Mouse (Mus musculus) limb, embryonic 11.5 days (tissue): ENCODE data around the gene Pacsin1. TPM values are rescaled to one million over a fixed set of nuclear protein-coding genes. Genes with fewer than 3 reads are reported as not detected.

ENCODE experiments used
- ATAC-seq: fragments of 200-750 bp; cut with Nextera tagmentation; 2 replicates; pipeline ENCODE4 v1.8.0; 2017; ENCODE audit warnings: low read depth; ENCODE audit not compliant: insufficient number of reproducible peaks, low FRiP score, low TSS enrichment
- DNase-seq: peaks from one replicate; pipeline ENCODE4 v3.0.0-alpha.2; 2015; ENCODE audit warnings: low spot score
- H3K27ac ChIP-seq: fragments of 300-500 bp; sonication (generic); replicated peaks from 2 replicates; pipeline ENCODE4 v1.5.1; 2014; ENCODE audit warnings: low read depth, mild to moderate bottlenecking, low read length
- H3K27me3 ChIP-seq: fragments of 300-500 bp; sonication (generic); 2 replicates; pipeline ENCODE4 v1.6.1; 2014; ENCODE audit warnings: mild to moderate bottlenecking, low read length, mixed read lengths; ENCODE audit not compliant: control insufficient read depth, insufficient read depth
- H3K36me3 ChIP-seq: fragments of 300-500 bp; sonication (generic); 2 replicates; pipeline ENCODE4 v1.6.1; 2014; ENCODE audit warnings: mild to moderate bottlenecking, low read length, moderate library complexity, mixed read lengths; ENCODE audit not compliant: control insufficient read depth, insufficient read depth
- H3K4me1 ChIP-seq: fragments of 300-500 bp; sonication (generic); 2 replicates; pipeline ENCODE4 v1.6.1; 2014; ENCODE audit warnings: low read length, mixed read lengths; ENCODE audit not compliant: control insufficient read depth, insufficient read depth
- H3K4me2 ChIP-seq: fragments of 300-500 bp; sonication (generic); 2 replicates; pipeline ENCODE4 v1.6.1; 2014; ENCODE audit warnings: low read depth, mild to moderate bottlenecking, moderate library complexity; ENCODE audit not compliant: severe bottlenecking
- H3K4me3 ChIP-seq: fragments of 300-500 bp; sonication (generic); 2 replicates; pipeline ENCODE4 v1.5.1; 2014; ENCODE audit warnings: low read depth, low read length
- H3K9ac ChIP-seq: fragments of 300-500 bp; sonication (generic); 2 replicates; pipeline ENCODE4 v1.6.1; 2014; ENCODE audit warnings: mild to moderate bottlenecking, low read length
- H3K9me3 ChIP-seq: fragments of 300-500 bp; sonication (generic); 2 replicates; pipeline ENCODE4 v1.6.1; 2016; ENCODE audit warnings: low read length; ENCODE audit not compliant: control insufficient read depth
- WGBS: fragments of 180-500 bp; shearing (Covaris S2); extraction: QIAGEN DNeasy Blood & Tissue Kit; methylation state at CpG from one replicate; pipeline ENCODE4 v1.1.7; 2014; 5-methylcytosine and 5-hydroxymethylcytosine counted together
- polyA plus RNA-seq: library from polyadenylated mRNA; unstranded; fragments of >200 nt; fragmentation: Nextera tagmentation; extraction: Ambion mirVana; gene quantifications from 2 replicates; pipeline ENCODE4 v1.2.1, GENCODE M21; 2014

The Pacsin1 gene
- polyA plus RNA-seq, 1 experiment from 2014 or later, result 5.6 TPM

- no peak for ATAC-seq
Observed at GRCm38 (mm10) chr17:27750451-27750942, 95.2 kb downstream of the Pacsin1 start.

GRCm38 (mm10) chr17:27751314-27752202 lies 96.2 kb downstream of the Pacsin1 start:
- H3K36me3 ChIP-seq, result peaks cover 4% of the 10 kb centered on the region; the same call in 1 of the 2 replicates
- no peaks in the 10 kb centered on the region for H3K27me3 ChIP-seq
- H3K4me3 ChIP-seq, result no peak overlapping the region
- no peaks in the 10 kb centered on the region for H3K9me3 ChIP-seq
- ATAC-seq, result no peak
- H3K27ac ChIP-seq, result no peak overlapping the region
- H3K4me1 ChIP-seq, result no peaks in the 10 kb centered on the region
- no peak for DNase-seq
- H3K4me2 ChIP-seq, result no peak overlapping the region
- H3K9ac ChIP-seq, result no peak overlapping the region
- 91% methylated on average over 8 of the region's 8 CpGs for WGBS

More at GRCm38 (mm10) chr17:27750451-27750942, 95.2 kb downstream of the Pacsin1 start:
- H3K9me3 ChIP-seq, result no peaks in the 10 kb centered on the region
- no peak overlapping the region for H3K4me2 ChIP-seq
- 92% methylated on average over 6 of the region's 6 CpGs for WGBS
- no peak for DNase-seq
- H3K4me1 ChIP-seq, result no peaks in the 10 kb centered on the region
- peaks cover 4% of the 10 kb centered on the region; the same call in 1 of the 2 replicates for H3K36me3 ChIP-seq
- no peak overlapping the region for H3K27ac ChIP-seq
- no peaks in the 10 kb centered on the region for H3K27me3 ChIP-seq
- no peak overlapping the region for H3K9ac ChIP-seq
- no peak overlapping the region for H3K4me3 ChIP-seq

GRCm38 (mm10) chr17:27760169-27760568 lies 104.9 kb downstream of the Pacsin1 start:
- Histone ChIP-seq H3K4me2 (no peak overlapping the region), H3K36me3 (peaks cover 8% of the 10 kb centered on the region), H3K27ac (no peak overlapping the region), H3K4me3 (no peak overlapping the region), H3K9me3 (0 out of 2 replicates have a peak, but pooled peaks cover 3% of the 10 kb centered on the region), H3K27me3 (no peaks in the 10 kb centered on the region), H3K9ac (no peak overlapping the region), H3K4me1 (no peaks in the 10 kb centered on the region)
- ATAC-seq (no peak), DNase-seq (no peak)
- WGBS, result 81% methylated on average over 6 of the region's 6 CpGs

Other genes with a start within 250 kb of the Pacsin1 start
- gene Grm4, start 134.1 kb upstream of the Pacsin1 start, polyA plus RNA-seq, result 0.21 and 0.23 TPM in 2 replicates
- gene Hmga1, start 99.0 kb upstream of the Pacsin1 start, polyA plus RNA-seq, result 653 and 658 TPM in 2 replicates
- 11.0 and 11.4 TPM in 2 replicates for gene AI413582, start 89.8 kb upstream of the Pacsin1 start, polyA plus RNA-seq
- 29.7 and 42.2 TPM in 2 replicates for gene Nudt3, start 32.0 kb upstream of the Pacsin1 start, polyA plus RNA-seq
- gene RPS10-NUDT3, start 20.3 kb upstream of the Pacsin1 start, polyA plus RNA-seq, result not detected in 2 replicates
- gene Rps10, start 18.8 kb upstream of the Pacsin1 start, polyA plus RNA-seq, result 1,013 and 1,034 TPM in 2 replicates
- gene Spdef, start 73.4 kb downstream of the Pacsin1 start, polyA plus RNA-seq, result 0.24 and 0.27 TPM in 2 replicates
- gene D17Wsu92e, start 165.1 kb downstream of the Pacsin1 start, polyA plus RNA-seq, result 16.7 and 17.6 TPM in 2 replicates
- gene Snrpc, start 182.6 kb downstream of the Pacsin1 start, polyA plus RNA-seq, result 415 and 425 TPM in 2 replicates
- gene Uhrf1bp1, start 200.9 kb downstream of the Pacsin1 start, polyA plus RNA-seq, result 8.2 and 8.5 TPM in 2 replicates